Mouse (Mus musculus): ENCODE results near the gene Cul7.

The Cul7 gene

DNA sequence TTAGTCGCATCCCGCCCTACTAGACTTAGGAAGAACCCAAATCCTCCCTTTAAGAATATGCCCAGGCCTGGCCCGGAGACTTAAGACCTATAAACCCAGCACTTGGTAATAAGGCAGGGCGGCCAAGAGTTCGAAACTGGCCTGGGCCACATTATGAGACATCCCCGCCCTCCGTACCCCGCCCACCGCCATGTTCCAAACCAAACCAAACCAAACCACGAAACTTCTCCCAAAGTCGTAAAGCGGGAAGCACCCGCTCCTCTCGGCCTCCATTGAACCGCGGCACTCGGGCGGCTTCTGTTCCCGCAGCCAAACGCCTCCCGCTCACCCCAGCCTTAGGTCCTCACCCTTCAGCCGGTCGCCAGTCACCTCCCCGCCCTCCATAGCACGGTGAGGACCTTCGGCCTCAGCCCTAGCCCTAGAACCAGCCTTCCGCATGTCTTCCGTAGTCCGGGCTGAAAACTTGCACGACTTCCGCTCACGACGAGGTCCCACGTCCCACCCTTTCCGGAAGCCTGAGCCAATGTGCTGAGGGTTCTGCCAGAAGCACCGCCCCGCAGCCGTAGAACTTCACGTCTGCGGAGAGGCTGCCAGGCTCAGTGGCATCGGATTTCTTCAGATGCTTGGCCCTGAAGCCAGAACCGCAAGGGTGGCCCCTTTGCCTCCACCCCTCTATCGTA lies 23.9 kb downstream of the Cul7 start, which contains the start of gene Rrp36:
TSS of gene Rrp36 (minus strand) at position 503 of the 680 bp plus-strand sequence.
- peak; percentile 92 for DNase-seq (ENCODE audit: low read depth, low spot score)

DNA sequence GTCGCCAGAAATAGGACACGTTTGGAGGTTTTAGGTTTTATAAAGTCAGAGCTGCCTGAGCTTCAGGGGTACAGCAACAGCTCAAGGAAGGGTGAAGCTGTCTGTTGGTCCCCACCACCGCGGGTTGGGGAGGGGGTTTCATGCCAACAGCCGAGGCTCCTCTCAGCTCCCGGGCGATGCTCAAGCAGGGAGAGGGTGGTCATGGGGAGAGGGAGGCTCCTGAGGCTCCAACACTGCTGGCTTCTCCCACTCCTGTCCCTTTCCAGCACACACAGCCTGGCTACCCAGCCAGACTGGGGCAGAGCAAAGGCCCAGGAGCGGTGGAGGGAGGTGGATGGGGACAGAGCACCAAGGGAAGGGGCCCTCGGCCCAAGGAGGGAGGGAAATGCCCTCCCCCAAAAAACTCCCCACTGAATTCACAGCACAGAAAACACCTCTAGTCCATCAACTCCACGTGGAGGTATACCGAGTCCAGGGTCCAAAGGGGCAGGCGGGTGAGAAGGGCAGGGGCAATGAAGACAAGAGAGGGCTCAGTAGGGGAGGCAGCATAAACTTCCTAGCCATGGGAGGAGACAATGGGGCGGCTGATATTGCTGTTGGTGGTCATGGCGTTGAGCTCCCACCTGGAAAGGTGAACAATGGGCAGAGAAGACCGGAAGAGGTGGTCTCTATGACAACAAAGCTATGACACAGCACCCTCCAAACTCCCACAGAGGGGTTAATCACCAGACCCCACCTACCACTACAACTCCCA lies 24.6 kb downstream of the Cul7 start:
- DNase-seq (ENCODE audit: low read depth, low spot score): no peak

DNA sequence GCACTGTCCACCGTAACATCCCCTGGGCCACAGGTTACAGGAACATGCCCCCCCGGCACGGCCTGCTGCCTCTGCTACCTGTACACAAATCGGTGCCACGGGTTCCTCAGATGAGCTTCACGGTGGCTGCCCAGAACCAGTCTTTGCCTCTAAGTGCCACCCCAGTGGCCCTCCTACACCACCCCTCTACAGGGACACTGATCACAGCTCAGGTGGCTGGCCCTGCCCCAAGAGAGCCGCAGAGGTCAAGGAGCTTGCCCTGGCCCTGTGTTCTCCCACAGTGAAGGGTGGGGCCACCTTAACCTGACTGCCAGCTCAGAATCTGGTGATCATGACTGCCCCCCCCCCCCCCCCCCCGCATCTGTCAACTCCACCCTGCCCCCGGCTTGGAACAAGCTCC lies 28.3 kb downstream of the Cul7 start, which contains the start of gene Mea1:
TSS of gene Mea1 (plus strand) at position 378 of the 400 bp plus-strand sequence.
- DNase-seq (ENCODE audit: low read depth, low spot score): peak; percentile 69

GRCm38 (mm10) chr17:46678911-46679310 lies 28.8 kb downstream of the Cul7 start:
- peak; percentile 81 for DNase-seq (ENCODE audit: low read depth, low spot score)

- peak; percentile 52 for DNase-seq (ENCODE audit: low read depth, low spot score)
Observed at GRCm38 (mm10) chr17:46679843-46680759, 30.0 kb downstream of the Cul7 start.

- DNase-seq (ENCODE audit: low read depth, low spot score): peak; percentile 99
Observed at GRCm38 (mm10) chr17:46680760-46681373, 30.7 kb downstream of the Cul7 start, which contains the start of gene Klhdc3. TSS of gene Klhdc3 (minus strand) at chr17:46680914.

GRCm38 (mm10) chr17:46681466-46682118 lies 31.5 kb downstream of the Cul7 start:
- DNase-seq (ENCODE audit: low read depth, low spot score): no peak

GRCm38 (mm10) chr17:46682654-46683389 lies 32.7 kb downstream of the Cul7 start:
- no peak for DNase-seq (ENCODE audit: low read depth, low spot score)

GRCm38 (mm10) chr17:46685913-46686312 lies 35.8 kb downstream of the Cul7 start:
- DNase-seq (ENCODE audit: low read depth, low spot score): no peak

DNA sequence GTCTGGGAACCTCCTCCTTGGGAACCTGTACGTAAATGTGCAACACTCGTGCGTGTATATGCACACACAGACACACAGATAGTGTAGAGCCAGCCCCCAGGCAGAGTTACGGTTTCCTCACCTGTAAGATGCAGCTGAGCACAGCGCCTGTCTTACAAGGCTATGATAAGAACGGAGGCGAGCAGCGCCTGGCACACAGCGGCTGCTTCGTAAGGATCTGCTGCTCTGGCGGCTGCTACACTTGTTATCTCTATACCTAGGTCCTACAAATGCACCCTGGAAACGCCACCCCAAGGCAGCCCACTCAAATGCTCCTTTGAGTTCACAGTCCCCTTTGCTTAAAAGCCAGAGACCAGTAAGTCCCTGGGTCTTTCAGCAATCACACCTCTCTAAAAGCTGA lies 40.5 kb downstream of the Cul7 start:
- DNase-seq (ENCODE audit: low read depth, low spot score): no peak

DNA sequence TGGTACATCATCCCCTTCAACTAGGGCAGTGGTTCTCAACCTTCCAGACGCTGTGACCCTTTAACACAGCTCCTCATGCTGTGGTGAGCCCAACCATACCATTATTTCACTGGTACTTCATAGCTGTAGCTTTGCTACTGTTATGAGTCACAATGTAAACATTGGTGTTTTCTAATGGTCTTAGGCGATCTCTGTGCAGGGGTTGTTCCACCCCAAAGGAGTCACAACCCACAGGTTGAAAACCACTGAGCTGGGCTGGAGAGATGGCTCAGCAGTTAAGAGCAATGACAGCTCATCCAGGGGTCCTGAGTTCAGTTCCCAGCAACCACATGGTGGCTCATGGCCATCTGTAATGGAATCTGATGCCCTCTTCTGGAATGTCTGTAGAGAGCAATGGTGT lies 41.3 kb downstream of the Cul7 start:
- DNase-seq (ENCODE audit: low read depth, low spot score): no peak

- no peak for DNase-seq (ENCODE audit: low read depth, low spot score)
Observed at GRCm38 (mm10) chr17:46694517-46695063, 44.5 kb downstream of the Cul7 start.

- no peak for DNase-seq (ENCODE audit: low read depth, low spot score)
Observed at GRCm38 (mm10) chr17:46698515-46698914, 48.4 kb downstream of the Cul7 start.

DNA sequence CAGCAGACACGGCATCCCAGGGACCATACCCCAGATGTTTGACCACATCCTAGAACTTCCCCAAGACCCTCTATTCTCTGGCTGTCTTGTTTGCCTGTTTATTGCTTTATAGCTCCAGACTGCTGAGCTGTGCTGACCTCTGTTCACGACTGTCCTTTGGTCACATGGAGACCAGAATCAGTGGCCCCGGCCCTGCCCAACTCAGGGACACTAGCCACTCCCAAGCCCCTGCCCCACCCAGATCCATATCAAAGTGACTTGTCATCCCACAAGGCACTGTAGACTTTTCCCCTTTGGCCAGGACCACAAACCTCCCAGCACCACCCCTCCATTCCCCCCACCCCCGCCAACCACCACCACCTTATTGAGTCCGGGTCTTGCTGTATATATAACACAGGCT lies 49.1 kb downstream of the Cul7 start:
- no peak for DNase-seq (ENCODE audit: low read depth, low spot score)

- no peak for DNase-seq (ENCODE audit: low read depth, low spot score)
Observed at GRCm38 (mm10) chr17:46699912-46700311, 49.8 kb downstream of the Cul7 start.

- no peak for DNase-seq (ENCODE audit: low read depth, low spot score)
Observed at GRCm38 (mm10) chr17:46701489-46701888, 51.4 kb downstream of the Cul7 start.

DNA sequence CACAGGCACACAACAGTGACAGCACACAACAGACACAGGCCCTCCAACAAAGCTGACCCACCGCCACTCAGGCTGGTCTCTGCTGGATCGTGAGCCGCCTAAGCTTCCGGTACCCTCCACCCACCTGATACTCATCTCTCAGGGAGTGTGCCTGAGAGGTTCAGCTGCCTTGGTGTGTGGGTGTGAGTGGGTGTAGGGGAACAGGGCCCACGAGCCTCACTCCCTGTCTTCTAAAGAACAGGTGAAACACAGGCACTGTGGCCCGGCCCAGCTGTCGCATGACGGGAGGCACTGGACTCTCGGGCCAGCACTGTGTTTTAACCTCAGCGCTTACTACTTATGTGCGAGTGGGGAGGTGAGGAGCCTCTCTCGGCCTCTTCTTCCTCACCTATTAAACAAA lies 52.0 kb downstream of the Cul7 start:
- DNase-seq (ENCODE audit: low read depth, low spot score): no peak

DNA sequence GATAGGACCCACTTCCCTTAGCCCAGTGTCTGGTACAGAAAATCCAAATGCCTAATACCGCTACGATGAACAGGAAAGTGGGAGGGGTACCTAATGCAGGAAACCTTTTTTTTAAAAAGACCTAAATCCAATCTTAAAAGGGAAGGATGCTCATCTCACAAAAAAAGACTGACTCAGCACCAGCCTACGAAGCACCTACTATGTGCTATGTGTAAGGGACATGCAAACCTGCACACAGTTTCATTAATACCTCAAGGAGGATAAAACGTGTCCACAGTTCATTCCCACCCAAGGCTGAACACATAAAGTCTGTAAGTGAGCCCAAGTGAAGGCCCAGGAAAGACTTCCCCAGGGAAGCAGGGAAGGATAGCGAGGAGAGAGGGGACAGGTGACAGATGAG lies 52.4 kb downstream of the Cul7 start:
- DNase-seq (ENCODE audit: low read depth, low spot score): no peak

DNA sequence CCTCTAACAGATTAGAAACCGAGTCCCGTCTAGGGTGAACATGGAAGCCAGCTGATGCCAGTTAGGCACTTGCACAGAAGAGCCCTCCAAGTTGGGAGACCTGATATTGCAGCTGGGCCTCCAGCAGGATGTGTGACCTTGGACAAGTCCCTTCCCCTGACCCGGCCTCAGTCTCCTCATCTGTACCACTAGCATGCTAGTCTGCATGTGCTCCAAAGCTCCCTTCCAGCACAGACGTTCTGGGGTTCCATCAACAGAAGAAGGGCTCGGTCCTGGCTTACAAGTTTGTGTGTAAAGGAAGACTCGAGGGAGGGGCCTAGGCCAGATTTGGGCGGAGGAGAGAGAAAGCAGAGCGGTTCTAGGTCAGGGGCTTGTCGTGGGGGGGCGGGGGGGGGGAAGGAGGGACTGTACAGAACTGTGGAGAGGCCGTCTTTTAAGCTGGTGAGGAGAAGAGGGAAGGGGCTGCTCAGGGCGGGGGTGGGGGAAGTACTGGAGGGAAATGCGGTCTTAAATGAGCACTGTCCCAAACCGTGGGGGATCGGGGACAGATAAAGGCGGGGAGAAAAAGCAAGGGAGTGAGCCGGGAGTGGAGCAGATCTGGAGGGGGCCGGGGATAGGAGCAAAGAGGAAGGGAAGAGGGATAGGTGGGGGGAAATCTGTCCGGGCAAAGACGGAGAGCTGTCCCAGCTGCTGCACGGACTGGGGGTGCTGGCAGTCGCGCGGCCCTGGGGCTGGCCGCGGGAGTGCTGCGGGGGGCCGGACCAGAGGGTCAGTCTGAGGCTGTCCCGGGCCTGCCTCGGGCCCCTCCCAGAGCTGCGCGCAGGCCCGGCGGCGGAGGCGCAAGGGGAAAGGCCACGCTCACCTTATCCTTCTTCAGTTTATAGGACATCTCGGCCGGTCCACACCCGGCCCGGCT lies 54.1 kb downstream of the Cul7 start:
- DNase-seq (ENCODE audit: low read depth, low spot score): no peak

All from skeletal muscle tissue, adult 2 months (tissue).